Mouse (Mus musculus) kidney, adult 2 months (tissue): Measurements from ENCODE around the gene Hrc.

Experiments used
- CTCF ChIP-seq: fragments of 200-500 bp; conservative IDR thresholded peaks from 2 replicates; pipeline ENCODE4 v1.5.1; 2011; ENCODE audit warnings: low read depth, mild to moderate bottlenecking, control low read depth, low read length, moderate library complexity, mixed read lengths; ENCODE audit not compliant: insufficient read depth, insufficient read length
- POLR2A ChIP-seq: fragments of 200-500 bp; IDR thresholded peaks from one replicate; pipeline ENCODE4 v1.6.1; 2011; ENCODE audit warnings: low read depth, low read length, control low read depth

GRCm38 (mm10) chr7:45323069-45323468 lies 12.0 kb upstream of the Hrc start:
- no peak for TF ChIP-seq CTCF
- TF ChIP-seq POLR2A = no peak
